Mouse (Mus musculus): ENCODE measurements around the gene Olfr1424. TPM values are rescaled to one million over a fixed set of nuclear protein-coding genes. Genes with fewer than 3 reads are reported as not detected.
"Not testable (repeated sequence)": the region's sequence is repeated elsewhere in the genome, so short reads cannot be mapped to it uniquely, and the experiment has no call there.

The Olfr1424 gene
- not detected in 2 replicates for polyA plus RNA-seq (2011; ENCODE audit: insufficient read length, low read depth, missing spikeins)

- H3K27ac ChIP-seq (ENCODE audit: insufficient read depth, low read length); H3K4me3 ChIP-seq (ENCODE audit: insufficient read depth, low read length): not testable (repeated sequence)
These were observed at the start of gene Olfr1424 for GRCm38 (mm10) chr19:12062582-12062981. Gene Olfr1424 (minus strand): TSS chr19:12062682.

GRCm38 (mm10) chr19:12104541-12104940 lies 42.1 kb upstream of the Olfr1424 start:
- TF ChIP-seq CTCF (IDR thresholded peaks at IDR 0.05; ENCODE audit: borderline replicate concordance, insufficient read depth, low read length) = no peak
- no peak for TF ChIP-seq POLR2A (IDR thresholded peaks at IDR 0.05; ENCODE audit: low read depth, low read length)
- no peaks in the 10 kb centered on the region for H3K4me1 ChIP-seq (ENCODE audit: control insufficient read depth, insufficient read depth, low read length)
- no peak overlapping the region for H3K4me3 ChIP-seq (ENCODE audit: insufficient read depth, low read length)
- H3K27ac ChIP-seq (ENCODE audit: insufficient read depth, low read length) = no peak overlapping the region

More at GRCm38 (mm10) chr19:12062582-12062981, at the start of gene Olfr1424:
- H3K4me1 ChIP-seq (ENCODE audit: control insufficient read depth, insufficient read depth, low read length) = not testable (repeated sequence)

- no peaks in the 10 kb centered on the region for H3K4me1 ChIP-seq (ENCODE audit: control insufficient read depth, insufficient read depth, low read length)
- TF ChIP-seq CTCF (IDR thresholded peaks at IDR 0.05; ENCODE audit: borderline replicate concordance, insufficient read depth, low read length) (no peak), POLR2A (IDR thresholded peaks at IDR 0.05; ENCODE audit: low read depth, low read length) (no peak)
- no peak within 1 kb of the TSS for H3K27ac ChIP-seq (ENCODE audit: insufficient read depth, low read length)
- no peak within 1 kb of the TSS for H3K4me3 ChIP-seq (ENCODE audit: insufficient read depth, low read length)
These were observed 40.8 kb upstream of the Olfr1424 start, which contains the start of gene Olfr1427 for GRCm38 (mm10) chr19:12103234-12103633. Gene Olfr1427 (minus strand): TSS chr19:12103334.

- H3K27ac ChIP-seq (ENCODE audit: insufficient read depth, low read length) = no peak within 1 kb of the TSS
- H3K4me3 ChIP-seq (ENCODE audit: insufficient read depth, low read length) = no peak within 1 kb of the TSS
- H3K4me1 ChIP-seq (ENCODE audit: control insufficient read depth, insufficient read depth, low read length) = no peaks in the 10 kb centered on the region
- TF ChIP-seq POLR2A (IDR thresholded peaks at IDR 0.05; ENCODE audit: low read depth, low read length) = no peak
- TF ChIP-seq CTCF (IDR thresholded peaks at IDR 0.05; ENCODE audit: borderline replicate concordance, insufficient read depth, low read length) = no peak
These were observed 29.4 kb upstream of the Olfr1424 start, which contains the start of gene Olfr1426 for GRCm38 (mm10) chr19:12091913-12092312. Gene Olfr1426 (minus strand): TSS chr19:12092013.

- H3K4me3 ChIP-seq (ENCODE audit: insufficient read depth, low read length); H3K4me1 ChIP-seq (ENCODE audit: control insufficient read depth, insufficient read depth, low read length); H3K27ac ChIP-seq (ENCODE audit: insufficient read depth, low read length): not testable (repeated sequence)
These were observed 15.1 kb upstream of the Olfr1424 start, which contains the start of gene Olfr1425 for GRCm38 (mm10) chr19:12077631-12078030. Gene Olfr1425 (minus strand): TSS chr19:12077731.

GRCm38 (mm10) chr19:12069546-12069945 lies 7.1 kb upstream of the Olfr1424 start:
- not testable (repeated sequence) for H3K4me3 ChIP-seq (ENCODE audit: insufficient read depth, low read length); H3K4me1 ChIP-seq (ENCODE audit: control insufficient read depth, insufficient read depth, low read length); H3K27ac ChIP-seq (ENCODE audit: insufficient read depth, low read length)

- not testable (repeated sequence) for H3K27ac ChIP-seq (ENCODE audit: insufficient read depth, low read length); H3K4me1 ChIP-seq (ENCODE audit: control insufficient read depth, insufficient read depth, low read length)
These were observed 5.3 kb upstream of the Olfr1424 start for GRCm38 (mm10) chr19:12067806-12068205.

GRCm38 (mm10) chr19:12043163-12043562 lies 19.3 kb downstream of the Olfr1424 start:
- Histone ChIP-seq H3K4me3 (ENCODE audit: insufficient read depth, low read length) (no peak overlapping the region), H3K27ac (ENCODE audit: insufficient read depth, low read length) (no peak overlapping the region), H3K4me1 (ENCODE audit: control insufficient read depth, insufficient read depth, low read length) (no peaks in the 10 kb centered on the region)
- TF ChIP-seq POLR2A (IDR thresholded peaks at IDR 0.05; ENCODE audit: low read depth, low read length) (no peak), CTCF (IDR thresholded peaks at IDR 0.05; ENCODE audit: borderline replicate concordance, insufficient read depth, low read length) (no peak)

More at GRCm38 (mm10) chr19:12067806-12068205, 5.3 kb upstream of the Olfr1424 start:
- not testable (repeated sequence) for H3K4me3 ChIP-seq (ENCODE audit: insufficient read depth, low read length)

GRCm38 (mm10) chr19:12041217-12041616 lies 21.3 kb downstream of the Olfr1424 start, which contains the start of gene Olfr1423:
Gene Olfr1423 (minus strand): TSS chr19:12041317.
- H3K4me3 ChIP-seq (ENCODE audit: insufficient read depth, low read length) = no peak within 1 kb of the TSS
- no peak within 1 kb of the TSS for H3K27ac ChIP-seq (ENCODE audit: insufficient read depth, low read length)
- TF ChIP-seq POLR2A (IDR thresholded peaks at IDR 0.05; ENCODE audit: low read depth, low read length) = no peak
- no peaks in the 10 kb centered on the region for H3K4me1 ChIP-seq (ENCODE audit: control insufficient read depth, insufficient read depth, low read length)

- no peak overlapping the region for H3K4me3 ChIP-seq (ENCODE audit: insufficient read depth, low read length)
- H3K27ac ChIP-seq (ENCODE audit: insufficient read depth, low read length) = no peak overlapping the region; the same call in 1 of the 2 replicates
- no peaks in the 10 kb centered on the region for H3K4me1 ChIP-seq (ENCODE audit: control insufficient read depth, insufficient read depth, low read length)
- TF ChIP-seq CTCF (IDR thresholded peaks at IDR 0.05; ENCODE audit: borderline replicate concordance, insufficient read depth, low read length) (no peak), POLR2A (IDR thresholded peaks at IDR 0.05; ENCODE audit: low read depth, low read length) (no peak)
These were observed 24.8 kb downstream of the Olfr1424 start for GRCm38 (mm10) chr19:12037727-12038126.

GRCm38 (mm10) chr19:12026606-12027005 lies 35.9 kb downstream of the Olfr1424 start:
- no peak overlapping the region for H3K27ac ChIP-seq (ENCODE audit: insufficient read depth, low read length)
- H3K4me3 ChIP-seq (ENCODE audit: insufficient read depth, low read length) = no peak overlapping the region
- TF ChIP-seq POLR2A (IDR thresholded peaks at IDR 0.05; ENCODE audit: low read depth, low read length) (no peak), CTCF (IDR thresholded peaks at IDR 0.05; ENCODE audit: borderline replicate concordance, insufficient read depth, low read length) (no peak)
- H3K4me1 ChIP-seq (ENCODE audit: control insufficient read depth, insufficient read depth, low read length) = no peaks in the 10 kb centered on the region

Data from embryonic fibroblast, embryonic 13.5 days (primary cell).